Mouse (Mus musculus): Measurements from ENCODE around the gene Tti1. TPM values are rescaled to one million over a fixed set of nuclear protein-coding genes. Genes with fewer than 3 reads are reported as not detected.

Gene Tti1
- polyA plus RNA-seq, 1 experiment from 2014 or later, result 13.6 TPM

DNA sequence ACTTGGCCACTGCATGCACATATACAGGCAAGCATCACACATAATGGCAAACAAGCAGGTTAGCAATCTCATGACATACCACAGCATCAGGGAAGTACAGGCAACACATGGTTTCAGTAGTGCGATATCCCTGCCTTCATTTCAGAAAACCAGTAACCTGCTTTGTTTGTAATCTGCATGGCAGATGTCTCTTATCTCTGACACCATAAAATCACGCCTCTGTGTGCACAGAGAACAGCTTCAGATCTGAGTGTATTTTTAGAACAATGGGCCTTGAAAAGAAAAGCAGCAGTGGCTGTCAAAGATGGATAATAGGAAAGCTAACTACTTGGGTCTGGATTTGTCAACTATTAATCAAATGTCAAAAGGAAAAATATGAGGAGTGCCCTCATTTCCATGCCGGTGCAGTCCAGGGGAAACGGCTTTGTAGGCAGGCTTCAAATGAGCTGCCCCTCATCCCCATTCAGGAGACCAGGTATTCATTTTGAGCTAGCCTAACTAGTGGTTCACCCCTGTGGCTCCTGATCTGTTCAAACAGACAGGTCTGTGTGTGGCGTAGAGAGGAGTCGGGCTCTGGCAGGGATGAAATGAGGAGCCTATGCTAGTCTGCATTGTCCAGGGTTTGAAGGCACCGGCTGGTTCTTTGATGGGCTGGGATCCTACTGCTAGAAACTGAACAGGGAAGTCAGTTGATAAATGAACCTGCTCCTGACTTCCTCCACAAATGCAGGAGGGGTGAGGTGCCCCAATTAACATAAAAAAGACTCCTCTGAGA is 39.6 kb downstream of the Tti1 start:
- H3K4me1 ChIP-seq (replicated peaks; ENCODE audit: insufficient read depth, low read length), result 0 out of 2 replicates have a peak, but pooled peaks cover 5% of the 10 kb centered on the region
- no peak overlapping the region for H3K4me2 ChIP-seq (ENCODE audit: low read length)
- no peaks in the 10 kb centered on the region for H3K27me3 ChIP-seq (ENCODE audit: insufficient read depth, low read length)
- WGBS, result 65% methylated on average over 7 of the region's 7 CpGs
- TF ChIP-seq CTCF (IDR thresholded peaks at IDR 0.05; ENCODE audit: low read depth), result no peak
- no peak overlapping the region for H3K4me3 ChIP-seq (replicated peaks; ENCODE audit: low read depth, low read length)
- ATAC-seq (replicated peaks; ENCODE audit: low FRiP score, low read depth), result no peak
- H3K9me3 ChIP-seq (replicated peaks; ENCODE audit: low read length), result no peaks in the 10 kb centered on the region
- peaks cover 15% of the 10 kb centered on the region; the same call in 1 of the 2 replicates for H3K36me3 ChIP-seq (ENCODE audit: insufficient read depth, low read length)
- DNase-seq (ENCODE audit: low spot score), result no peak
- H3K27ac ChIP-seq, result no peak overlapping the region
- H3K9ac ChIP-seq (ENCODE audit: low read depth, low read length), result no peak overlapping the region

DNA sequence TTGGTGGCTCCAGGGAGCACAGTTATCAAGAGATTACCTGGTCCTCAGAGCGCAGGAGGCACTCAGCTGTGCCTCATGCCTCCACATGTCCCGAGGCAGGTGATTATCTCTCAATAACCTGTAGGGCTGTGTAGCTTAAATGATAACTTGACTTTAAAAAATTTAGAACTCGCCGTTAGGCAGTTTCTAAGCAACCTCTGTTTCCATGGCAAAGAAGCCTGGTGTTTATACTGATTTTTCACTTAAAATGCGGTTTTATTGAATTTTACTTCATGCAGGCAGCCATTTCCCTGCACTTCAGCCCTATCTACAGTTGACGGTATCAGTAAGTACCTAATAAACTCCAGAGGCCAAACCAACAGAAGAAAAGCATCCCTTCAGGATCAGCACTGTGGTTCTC is 42.0 kb downstream of the Tti1 start:
- Histone ChIP-seq H3K36me3 (ENCODE audit: insufficient read depth, low read length) (0 out of 2 replicates have a peak, but pooled peaks cover 6% of the 10 kb centered on the region), H3K27me3 (ENCODE audit: insufficient read depth, low read length) (no peaks in the 10 kb centered on the region), H3K4me1 (replicated peaks; ENCODE audit: insufficient read depth, low read length) (0 out of 2 replicates have a peak, but pooled peaks cover 5% of the 10 kb centered on the region), H3K4me2 (ENCODE audit: low read length) (no peak overlapping the region), H3K4me3 (replicated peaks; ENCODE audit: low read depth, low read length) (no peak overlapping the region), H3K27ac (no peak overlapping the region), H3K9ac (ENCODE audit: low read depth, low read length) (no peak overlapping the region), H3K9me3 (replicated peaks; ENCODE audit: low read length) (no peaks in the 10 kb centered on the region)
- ATAC-seq (replicated peaks; ENCODE audit: low FRiP score, low read depth) (no peak), DNase-seq (ENCODE audit: low spot score) (no peak)
- no peak for TF ChIP-seq CTCF (IDR thresholded peaks at IDR 0.05; ENCODE audit: low read depth)
- WGBS, result 91% methylated on average over 6 of the region's 6 CpGs

DNA sequence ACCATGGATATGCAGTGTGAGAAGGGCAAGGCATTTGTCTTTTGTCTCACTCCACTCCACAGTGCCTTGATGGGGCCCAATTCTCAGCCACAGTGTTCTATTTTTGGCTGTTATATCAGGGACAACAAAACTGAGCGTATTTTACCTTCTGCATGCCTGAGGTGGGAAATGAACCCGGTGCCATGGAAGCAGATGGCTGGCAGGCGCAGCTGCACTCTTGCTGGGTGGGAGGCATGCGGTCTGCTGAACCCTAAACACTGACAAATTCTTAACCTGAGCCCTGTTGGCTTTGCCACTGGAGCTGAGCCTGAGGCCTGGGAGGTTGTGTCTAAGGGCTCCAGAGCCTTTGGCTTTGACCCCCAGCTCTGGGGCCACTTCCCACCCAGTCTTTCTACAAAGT is 42.6 kb downstream of the Tti1 start:
- Histone ChIP-seq H3K9ac (ENCODE audit: low read depth, low read length) (no peak overlapping the region), H3K36me3 (ENCODE audit: insufficient read depth, low read length) (0 out of 2 replicates have a peak, but pooled peaks cover 3% of the 10 kb centered on the region), H3K4me2 (ENCODE audit: low read length) (no peak overlapping the region), H3K27ac (no peak overlapping the region), H3K9me3 (replicated peaks; ENCODE audit: low read length) (no peaks in the 10 kb centered on the region), H3K27me3 (ENCODE audit: insufficient read depth, low read length) (no peaks in the 10 kb centered on the region), H3K4me1 (replicated peaks; ENCODE audit: insufficient read depth, low read length) (0 out of 2 replicates have a peak, but pooled peaks cover 5% of the 10 kb centered on the region), H3K4me3 (replicated peaks; ENCODE audit: low read depth, low read length) (no peak overlapping the region)
- TF ChIP-seq CTCF (IDR thresholded peaks at IDR 0.05; ENCODE audit: low read depth), result no peak
- ATAC-seq (replicated peaks; ENCODE audit: low FRiP score, low read depth) (no peak), DNase-seq (ENCODE audit: low spot score) (no peak)
- WGBS, result 90% methylated on average over 4 of the region's 4 CpGs

DNA sequence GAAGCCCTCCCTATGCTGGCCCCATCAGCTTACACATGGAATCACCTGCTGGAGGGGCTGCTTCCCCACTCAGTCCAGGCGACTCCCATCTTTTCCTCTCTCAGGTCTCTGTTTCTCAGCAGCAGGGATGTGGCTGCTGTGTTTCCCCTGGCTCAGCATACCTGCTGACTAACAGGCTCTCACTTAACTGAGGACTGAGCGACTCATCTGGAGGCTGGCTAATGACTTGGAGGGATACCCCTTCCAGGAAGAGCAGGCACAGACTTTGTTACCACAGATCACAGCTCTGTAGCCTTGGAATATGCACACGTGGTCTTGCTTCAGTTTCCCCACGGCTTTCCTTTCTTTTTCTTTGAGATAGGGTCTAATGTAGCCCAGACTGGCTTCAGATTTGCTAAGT is 45.0 kb downstream of the Tti1 start:
- H3K4me3 ChIP-seq (replicated peaks; ENCODE audit: low read depth, low read length), result no peak overlapping the region

DNA sequence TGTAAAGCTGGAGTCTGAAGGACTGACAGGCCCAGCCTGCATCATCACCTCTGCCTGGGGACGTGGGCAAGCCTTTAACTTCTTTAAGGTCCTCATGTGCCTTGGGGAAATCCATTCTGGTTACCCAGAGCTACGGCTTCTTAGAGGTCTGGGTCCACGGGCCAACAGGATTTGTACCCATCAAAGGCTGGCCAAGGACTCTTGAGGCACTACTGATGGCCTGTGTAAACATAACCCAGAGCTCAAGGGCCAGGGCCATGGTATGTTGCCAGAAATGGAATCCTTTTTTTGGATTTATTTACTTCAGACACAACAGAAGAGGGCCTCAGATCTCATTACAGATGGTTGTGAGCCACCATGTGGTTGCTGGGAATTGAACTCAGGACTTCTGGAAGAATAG is 45.5 kb downstream of the Tti1 start:
- Histone ChIP-seq H3K4me3 (replicated peaks; ENCODE audit: low read depth, low read length) (no peak overlapping the region), H3K36me3 (ENCODE audit: insufficient read depth, low read length) (0 out of 2 replicates have a peak, but pooled peaks cover 3% of the 10 kb centered on the region), H3K9me3 (replicated peaks; ENCODE audit: low read length) (no peaks in the 10 kb centered on the region), H3K4me2 (ENCODE audit: low read length) (no peak overlapping the region), H3K4me1 (replicated peaks; ENCODE audit: insufficient read depth, low read length) (no peaks in the 10 kb centered on the region), H3K27ac (no peak overlapping the region), H3K27me3 (ENCODE audit: insufficient read depth, low read length) (no peaks in the 10 kb centered on the region), H3K9ac (ENCODE audit: low read depth, low read length) (no peak overlapping the region)
- WGBS, result 80% methylated on average over 3 of the region's 3 CpGs
- no peak for TF ChIP-seq CTCF (IDR thresholded peaks at IDR 0.05; ENCODE audit: low read depth)
- ATAC-seq (replicated peaks; ENCODE audit: low FRiP score, low read depth), result no peak
- no peak for DNase-seq (ENCODE audit: low spot score)

More for the DNA sequence above, 45.0 kb downstream of the Tti1 start:
- H3K9ac ChIP-seq (ENCODE audit: low read depth, low read length), result no peak overlapping the region
- DNase-seq (ENCODE audit: low spot score) (no peak), ATAC-seq (replicated peaks; ENCODE audit: low FRiP score, low read depth) (no peak)
- no peaks in the 10 kb centered on the region for H3K9me3 ChIP-seq (replicated peaks; ENCODE audit: low read length)
- no peak overlapping the region for H3K4me2 ChIP-seq (ENCODE audit: low read length)
- H3K4me1 ChIP-seq (replicated peaks; ENCODE audit: insufficient read depth, low read length), result no peaks in the 10 kb centered on the region
- no peaks in the 10 kb centered on the region for H3K27me3 ChIP-seq (ENCODE audit: insufficient read depth, low read length)
- WGBS, result 87% methylated on average over 4 of the region's 4 CpGs
- 0 out of 2 replicates have a peak, but pooled peaks cover 3% of the 10 kb centered on the region for H3K36me3 ChIP-seq (ENCODE audit: insufficient read depth, low read length)
- no peak for TF ChIP-seq CTCF (IDR thresholded peaks at IDR 0.05; ENCODE audit: low read depth)
- no peak overlapping the region for H3K27ac ChIP-seq

DNA sequence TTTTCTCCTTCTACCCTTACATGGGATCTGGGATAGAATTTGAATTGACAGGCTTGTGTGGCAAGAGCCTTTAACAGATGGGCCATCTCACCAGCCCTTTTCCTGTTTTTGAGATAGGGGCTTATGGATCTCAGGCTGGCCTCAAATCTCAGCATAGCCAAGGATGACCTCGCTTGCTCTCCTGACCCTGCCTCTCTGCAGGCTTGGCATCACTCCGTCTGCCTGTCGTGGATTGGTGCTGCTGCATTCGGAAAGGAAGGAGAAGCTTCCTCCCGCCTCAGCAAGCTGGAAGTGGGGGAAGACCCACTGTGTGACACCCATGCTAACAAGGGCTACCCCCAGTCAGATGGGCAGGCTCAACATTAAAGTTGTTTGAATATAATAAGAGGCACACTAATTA is 49.0 kb downstream of the Tti1 start:
- Histone ChIP-seq H3K36me3 (ENCODE audit: insufficient read depth, low read length) (0 out of 2 replicates have a peak, but pooled peaks cover 3% of the 10 kb centered on the region), H3K27me3 (ENCODE audit: insufficient read depth, low read length) (no peaks in the 10 kb centered on the region), H3K4me1 (replicated peaks; ENCODE audit: insufficient read depth, low read length) (0 out of 2 replicates have a peak, but pooled peaks cover 2% of the 10 kb centered on the region), H3K4me3 (replicated peaks; ENCODE audit: low read depth, low read length) (no peak overlapping the region), H3K27ac (no peak overlapping the region), H3K4me2 (ENCODE audit: low read length) (no peak overlapping the region), H3K9ac (ENCODE audit: low read depth, low read length) (no peak overlapping the region), H3K9me3 (replicated peaks; ENCODE audit: low read length) (no peaks in the 10 kb centered on the region)
- 53% methylated on average over 5 of the region's 5 CpGs for WGBS
- no peak for TF ChIP-seq CTCF (IDR thresholded peaks at IDR 0.05; ENCODE audit: low read depth)
- DNase-seq (ENCODE audit: low spot score) (no peak), ATAC-seq (replicated peaks; ENCODE audit: low FRiP score, low read depth) (no peak)

Data from kidney, postnatal 0 days (tissue).